Mouse (Mus musculus): Measurements from ENCODE around the gene Lmntd1. TPM values are rescaled to one million over a fixed set of nuclear protein-coding genes. Genes with fewer than 3 reads are reported as not detected.

Gene Lmntd1
- total RNA-seq, 2 experiments from 2014 or later, result 0.10 TPM; not detected in 1

- TF ChIP-seq CTCF (IDR thresholded peaks at IDR 0.05), result no peak
- no peak overlapping the region for H3K4me3 ChIP-seq
- DNase-seq, result peak; percentile 69
- peak overlapping the region; percentile 64 for H3K27ac ChIP-seq
- intact Hi-C loops (cut with DNase I), result no loop called here
Measured at GRCm38 (mm10) chr6:145450628-145451403, 163.3 kb downstream of the Lmntd1 start.

- Histone ChIP-seq H3K4me3 (no peak overlapping the region), H3K27ac (no peak overlapping the region)
- intact Hi-C loops (cut with DNase I), result loop anchor here (5.0 kb wide), 1 partner anchor 34 kb away; no protein-coding TSS in a partner anchor
- no peak for TF ChIP-seq CTCF (IDR thresholded peaks at IDR 0.05)
- DNase-seq, result no peak
Measured at GRCm38 (mm10) chr6:145448361-145448760, 165.8 kb downstream of the Lmntd1 start.

GRCm38 (mm10) chr6:145445811-145446500 is 168.2 kb downstream of the Lmntd1 start:
- peak; percentile 71 for DNase-seq
- intact Hi-C loops (cut with DNase I), result loop anchor here (5.0 kb wide), 1 partner anchor 36 kb away; no protein-coding TSS in a partner anchor
- TF ChIP-seq CTCF (IDR thresholded peaks at IDR 0.05), result no peak
- Histone ChIP-seq H3K4me3 (no peak overlapping the region), H3K27ac (peak overlapping the region; percentile 68)

- H3K4me3 ChIP-seq, result no peak overlapping the region
- no peak for TF ChIP-seq CTCF (IDR thresholded peaks at IDR 0.05)
- H3K27ac ChIP-seq, result peak overlapping the region; percentile 48; the same call in 1 of the 2 replicates
- no peak for DNase-seq
- intact Hi-C loops (cut with DNase I), result loop anchor here (5.0 kb wide), 1 partner anchor 37 kb away; no protein-coding TSS in a partner anchor
Measured at GRCm38 (mm10) chr6:145445380-145445779, 168.7 kb downstream of the Lmntd1 start.

- H3K4me3 ChIP-seq, result no peak overlapping the region
- no peak overlapping the region for H3K27ac ChIP-seq
- TF ChIP-seq CTCF (IDR thresholded peaks at IDR 0.05), result peak; percentile 29
- DNase-seq, result no peak
- intact Hi-C loops (cut with DNase I), result loop anchor here (5.0 kb wide), 1 partner anchor 350 kb away; no protein-coding TSS in a partner anchor
Measured at GRCm38 (mm10) chr6:145442786-145443185, 171.3 kb downstream of the Lmntd1 start.

- Histone ChIP-seq H3K27ac (peak overlapping the region; percentile 72), H3K4me3 (no peak overlapping the region)
- peak; percentile 57 for TF ChIP-seq CTCF (IDR thresholded peaks at IDR 0.05)
- DNase-seq, result peak; percentile 55
- intact Hi-C loops (cut with DNase I), result loop anchor here (5.0 kb wide), 1 partner anchor 351 kb away; no protein-coding TSS in a partner anchor
Measured at GRCm38 (mm10) chr6:145441416-145442110, 172.6 kb downstream of the Lmntd1 start.

GRCm38 (mm10) chr6:145438851-145439250 is 175.3 kb downstream of the Lmntd1 start:
- peak overlapping the region; percentile 38 for H3K27ac ChIP-seq
- intact Hi-C loops (cut with DNase I), result no loop called here
- DNase-seq, result no peak
- no peak overlapping the region for H3K4me3 ChIP-seq
- no peak for TF ChIP-seq CTCF (IDR thresholded peaks at IDR 0.05)

GRCm38 (mm10) chr6:145435764-145436163 is 178.4 kb downstream of the Lmntd1 start:
- TF ChIP-seq CTCF (IDR thresholded peaks at IDR 0.05), result no peak
- intact Hi-C loops (cut with DNase I), result no loop called here
- DNase-seq, result no peak
- H3K27ac ChIP-seq, result no peak overlapping the region
- H3K4me3 ChIP-seq, result no peak overlapping the region

- no peak for TF ChIP-seq CTCF (IDR thresholded peaks at IDR 0.05)
- DNase-seq, result no peak
- H3K27ac ChIP-seq, result no peak overlapping the region
- intact Hi-C loops (cut with DNase I), result no loop called here
- H3K4me3 ChIP-seq, result no peak overlapping the region
Measured at GRCm38 (mm10) chr6:145435156-145435555, 179.0 kb downstream of the Lmntd1 start.

- no peak for DNase-seq
- Histone ChIP-seq H3K27ac (no peak overlapping the region), H3K4me3 (no peak overlapping the region)
- intact Hi-C loops (cut with DNase I), result no loop called here
- no peak for TF ChIP-seq CTCF (IDR thresholded peaks at IDR 0.05)
Measured at GRCm38 (mm10) chr6:145433897-145434296, 180.2 kb downstream of the Lmntd1 start.

- DNase-seq, result no peak
- no peak overlapping the region for H3K4me3 ChIP-seq
- H3K27ac ChIP-seq, result no peak overlapping the region
- intact Hi-C loops (cut with DNase I), result no loop called here
- TF ChIP-seq CTCF (IDR thresholded peaks at IDR 0.05), result no peak
Measured at GRCm38 (mm10) chr6:145432711-145433708, 181.1 kb downstream of the Lmntd1 start.
